Mouse (Mus musculus): Measurements from ENCODE around the gene Gramd1c.

Gramd1c gene

DNA sequence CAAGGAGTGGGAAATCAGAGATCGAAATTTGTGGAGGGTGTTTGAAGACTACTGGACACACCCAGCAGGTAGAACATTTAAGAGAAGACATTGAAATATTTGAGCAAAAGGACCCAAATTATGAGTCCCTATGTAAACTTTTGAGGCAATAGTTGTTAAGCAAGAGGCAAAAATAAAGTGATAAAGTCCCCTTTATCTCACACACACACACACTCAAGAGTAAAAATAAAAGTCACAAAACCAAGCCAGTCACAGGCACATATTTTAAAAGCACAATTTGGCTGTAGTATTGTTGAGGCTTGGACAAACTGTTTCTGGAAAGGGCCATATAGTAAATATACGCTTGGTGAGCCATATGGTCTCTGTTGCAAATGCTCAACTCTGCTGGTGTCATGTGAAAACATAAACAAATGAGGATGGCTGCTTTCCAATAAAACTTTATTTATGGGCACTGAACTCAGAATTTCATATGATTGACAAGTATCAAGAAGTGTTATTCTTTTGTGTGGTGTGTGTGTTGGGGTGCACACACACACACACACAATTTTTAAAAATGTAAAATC, 44.1 kb downstream of the Gramd1c start:
- DNase-seq (ENCODE audit: low spot score in 2 of 2), result no peak

DNA sequence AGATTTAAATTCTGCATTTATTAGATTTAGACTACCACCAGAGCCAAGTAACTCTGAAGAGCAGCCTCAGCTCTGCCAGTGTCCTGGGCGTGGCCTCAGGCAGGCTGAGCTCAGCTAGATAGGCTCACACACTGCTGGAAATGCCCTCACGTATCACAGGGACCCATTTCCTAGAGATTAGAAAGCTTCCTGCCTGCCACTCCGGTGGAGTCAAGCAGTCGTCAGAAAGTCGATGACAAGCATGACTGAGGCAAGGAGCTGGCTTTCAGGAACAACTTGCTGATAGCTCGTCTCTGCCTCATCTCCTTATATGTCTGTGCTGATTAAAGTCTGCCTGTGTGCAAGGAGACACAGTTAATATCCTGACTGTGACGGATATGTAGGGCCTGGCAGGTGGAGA, 44.8 kb downstream of the Gramd1c start:
- peak in 1 of 2 experiments; percentile 44 for DNase-seq (ENCODE audit: low spot score in 2 of 2)

DNA sequence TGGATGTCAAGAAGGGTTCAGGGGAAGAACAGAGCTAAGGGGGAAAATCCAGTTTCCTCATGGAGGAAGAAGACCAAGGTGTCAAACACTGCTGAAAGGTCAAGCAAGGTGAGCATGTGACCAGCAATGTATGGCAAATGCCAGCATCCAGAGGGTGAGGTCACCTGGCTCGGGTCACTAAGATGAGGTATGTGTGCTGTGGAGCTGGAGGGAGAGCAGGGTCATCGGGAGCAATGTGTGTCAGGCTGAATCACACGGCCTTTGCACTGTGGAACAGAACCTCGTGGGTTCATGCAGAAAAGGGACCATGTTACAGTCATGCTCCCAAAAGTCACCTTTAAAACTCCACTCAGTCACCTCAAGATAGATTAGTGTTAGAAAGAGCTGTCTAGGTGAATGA, 45.4 kb downstream of the Gramd1c start:
- no peak for DNase-seq (ENCODE audit: low spot score in 2 of 2)

DNA sequence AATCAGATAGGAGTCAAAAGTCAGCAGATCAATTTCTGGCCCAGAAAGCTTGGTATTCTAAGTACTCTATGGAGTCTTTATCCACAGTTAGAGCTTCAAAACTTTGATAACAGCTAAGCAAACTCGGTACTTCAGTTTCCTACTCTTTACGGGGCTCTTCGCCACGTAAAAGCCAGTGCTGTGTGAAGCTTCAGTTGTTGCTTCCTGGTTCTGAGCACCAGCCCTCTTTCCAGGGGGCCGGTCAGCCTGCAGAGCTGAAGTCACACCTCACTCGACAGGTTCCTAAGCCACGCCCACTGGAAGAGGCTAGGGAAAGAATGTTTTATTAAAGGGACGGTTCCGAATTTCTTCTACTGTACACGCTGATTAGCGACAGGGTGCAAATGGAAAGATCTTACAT, 47.0 kb downstream of the Gramd1c start:
- peak in 1 of 2 experiments; percentile 34 for DNase-seq (ENCODE audit: low spot score in 2 of 2)

DNA sequence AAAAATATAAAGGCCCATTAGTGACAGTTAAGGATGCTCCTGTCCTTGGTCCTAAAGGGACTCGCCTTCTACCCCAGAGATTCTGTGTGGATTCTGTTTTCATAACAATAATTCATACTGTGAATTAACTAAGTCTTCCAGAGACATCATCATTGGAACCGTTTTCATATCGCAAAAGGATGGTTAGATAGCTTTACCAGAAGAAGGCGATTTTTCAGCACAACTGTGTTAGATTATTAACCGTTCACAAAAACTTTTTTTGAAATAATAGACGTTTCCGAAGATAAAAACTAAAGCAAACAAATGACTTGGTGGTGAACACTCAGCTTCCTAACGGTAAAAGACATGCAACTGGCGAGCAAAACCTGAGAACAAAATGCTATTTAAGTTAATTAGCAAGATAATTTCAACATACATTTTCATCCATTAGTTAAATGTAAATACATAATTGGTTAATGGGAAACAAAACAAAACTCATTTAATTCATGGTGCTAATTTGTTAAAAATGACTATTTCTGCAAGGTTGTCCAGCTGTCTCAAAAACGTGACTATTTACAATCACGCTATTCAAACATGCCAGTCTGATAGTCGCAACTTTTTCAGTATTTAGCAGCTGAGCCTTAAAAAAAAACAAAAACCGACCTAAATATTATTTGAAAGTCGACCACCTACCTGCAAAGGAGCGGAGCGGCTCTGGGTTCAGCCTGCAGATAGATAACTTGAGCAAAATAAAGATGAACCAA, 47.6 kb downstream of the Gramd1c start:
- DNase-seq (ENCODE audit: low spot score in 2 of 2), result no peak

DNA sequence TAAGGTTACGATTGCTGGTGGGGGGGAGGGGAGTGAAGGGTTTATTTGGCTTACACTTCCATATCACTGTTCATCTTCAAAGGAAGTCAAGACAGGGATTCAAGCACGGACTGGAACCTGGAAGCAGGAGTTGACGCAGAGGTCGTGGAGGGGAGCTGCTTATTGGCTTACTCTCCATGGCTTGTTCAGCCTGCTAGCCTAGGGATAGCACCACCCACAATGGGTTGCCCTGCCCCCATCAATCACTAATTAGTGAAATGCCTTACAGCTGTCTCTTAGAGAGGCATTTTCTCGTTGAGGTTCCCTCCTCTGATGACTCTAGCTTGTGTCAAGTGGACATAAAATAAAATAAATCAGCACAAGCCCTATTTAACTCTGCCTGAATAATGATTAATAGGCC, 52.1 kb downstream of the Gramd1c start:
- DNase-seq (ENCODE audit: low spot score in 2 of 2), result no peak

DNA sequence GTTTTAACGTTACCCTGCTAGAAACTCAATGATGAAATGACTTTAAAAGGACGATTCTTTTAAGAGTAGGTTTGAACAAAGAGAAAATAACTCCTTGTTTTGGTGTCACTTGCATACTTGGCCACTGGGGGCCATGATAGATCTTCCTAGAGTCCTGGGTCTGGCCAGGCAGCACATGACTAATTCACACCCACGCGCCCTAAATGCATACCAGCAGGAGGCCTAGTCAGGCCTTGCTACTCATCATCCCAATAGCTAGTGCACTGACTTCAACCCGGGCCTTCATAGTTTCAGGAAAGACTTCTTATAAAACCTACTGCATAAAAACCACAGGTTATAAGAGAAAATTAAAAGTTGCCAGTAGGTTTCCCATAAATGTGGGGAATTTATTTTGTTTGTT, 61.1 kb downstream of the Gramd1c start:
- DNase-seq (ENCODE audit: low spot score in 2 of 2), result no peak

DNA sequence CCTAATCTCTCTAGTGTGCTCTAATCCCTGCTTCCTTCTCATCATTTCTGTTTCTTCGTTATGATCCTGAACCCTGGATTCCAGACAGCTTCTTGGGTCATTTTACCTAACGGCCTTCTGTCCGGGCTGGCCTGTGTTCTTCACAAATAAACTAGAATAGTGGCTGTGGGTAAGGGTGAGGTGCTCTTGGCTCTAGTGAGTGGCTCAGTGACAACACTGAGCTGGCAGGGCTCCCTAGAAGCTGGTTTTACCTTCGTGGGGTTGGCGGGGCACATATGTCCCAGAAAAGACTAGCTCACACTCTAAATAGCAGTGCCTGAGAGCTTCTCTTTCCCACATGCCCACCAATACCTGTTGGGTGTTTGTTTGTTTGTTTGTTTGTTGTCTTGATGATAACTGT, 63.6 kb downstream of the Gramd1c start:
- DNase-seq (ENCODE audit: low spot score in 2 of 2), result no peak

DNA sequence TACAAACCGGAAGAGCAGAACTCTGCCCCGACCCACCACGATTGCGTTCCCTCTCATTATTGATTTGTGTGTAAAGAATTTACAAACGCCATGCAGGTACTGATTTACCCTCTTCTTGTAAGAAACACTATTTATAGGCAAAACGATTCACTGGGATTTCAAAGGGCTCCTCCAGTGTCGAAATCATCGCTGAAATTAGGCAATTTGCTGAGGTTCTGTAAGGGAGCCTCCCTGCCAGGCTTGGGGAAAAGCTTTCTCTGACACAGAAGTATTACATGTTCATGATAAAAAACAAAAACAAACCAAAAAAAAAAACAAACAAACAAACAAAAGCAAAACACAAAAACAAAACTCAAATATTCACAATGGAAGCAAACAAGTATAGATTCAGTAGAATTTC, 64.0 kb downstream of the Gramd1c start:
- DNase-seq (ENCODE audit: low spot score in 2 of 2), result no peak

DNA sequence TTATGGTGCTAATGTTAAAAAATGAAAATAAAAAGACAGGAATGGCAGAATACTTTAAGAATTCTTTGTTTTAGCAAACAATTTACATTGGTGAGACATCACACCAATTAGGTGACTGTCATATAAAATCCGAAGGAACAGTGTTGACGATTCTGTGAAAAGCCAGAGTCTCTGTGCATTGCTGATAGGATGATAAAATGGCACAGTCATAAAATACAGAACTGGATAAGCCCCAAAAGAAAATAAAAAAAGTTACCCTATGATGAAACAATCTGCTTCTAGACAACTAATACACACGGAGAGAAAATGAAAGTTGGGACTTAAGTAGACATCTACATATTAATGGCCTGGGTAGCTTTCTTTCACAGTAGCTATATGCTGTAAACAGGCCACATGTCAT, 68.5 kb downstream of the Gramd1c start:
- DNase-seq (ENCODE audit: low spot score in 2 of 2), result no peak

DNA sequence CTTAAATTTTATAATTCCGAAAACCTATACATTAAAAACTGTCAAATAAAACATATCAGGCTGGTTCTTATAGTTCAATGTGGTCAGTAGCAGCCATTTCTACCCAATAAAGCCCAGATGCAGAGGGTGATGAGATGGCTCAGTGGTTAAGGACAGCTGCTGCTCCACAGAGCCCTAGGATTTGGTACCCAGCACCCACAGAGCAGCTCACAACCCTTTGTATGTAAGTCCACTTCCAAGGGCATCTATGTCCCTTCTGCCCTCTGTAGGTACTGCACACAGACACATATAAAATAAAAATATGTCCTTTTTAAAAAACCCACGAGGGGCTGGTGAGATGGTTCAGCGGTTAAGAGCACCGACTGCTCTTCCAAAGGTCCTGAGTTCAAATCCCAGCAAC, 76.8 kb downstream of the Gramd1c start:
- DNase-seq (ENCODE audit: low spot score in 2 of 2), result no peak

DNA sequence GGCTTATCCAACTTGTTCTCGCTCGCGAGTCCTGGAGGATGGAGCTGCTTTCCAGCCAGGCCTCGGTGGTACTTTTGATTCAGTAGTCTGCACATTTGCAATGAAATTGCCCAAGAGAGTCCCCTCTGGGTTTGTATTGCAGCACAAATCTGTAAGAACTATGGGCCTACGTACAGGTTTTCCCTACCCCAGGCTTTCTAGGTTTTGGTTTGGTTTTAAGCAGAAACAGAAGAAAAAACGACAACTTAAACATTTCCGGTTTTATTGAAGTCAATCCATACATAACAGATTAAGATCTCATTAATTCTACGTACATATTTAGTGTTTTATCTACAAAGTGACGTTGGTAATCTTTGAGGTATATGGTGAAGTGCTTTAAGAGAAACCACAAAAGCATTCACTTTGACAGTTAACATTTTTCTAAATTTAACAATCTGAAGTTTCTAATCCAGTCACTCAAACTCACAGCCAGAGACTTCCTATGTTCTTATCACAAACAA, 83.0 kb downstream of the Gramd1c start:
- peak in 1 of 2 experiments; percentile 18 for DNase-seq (ENCODE audit: low spot score in 2 of 2)

DNA sequence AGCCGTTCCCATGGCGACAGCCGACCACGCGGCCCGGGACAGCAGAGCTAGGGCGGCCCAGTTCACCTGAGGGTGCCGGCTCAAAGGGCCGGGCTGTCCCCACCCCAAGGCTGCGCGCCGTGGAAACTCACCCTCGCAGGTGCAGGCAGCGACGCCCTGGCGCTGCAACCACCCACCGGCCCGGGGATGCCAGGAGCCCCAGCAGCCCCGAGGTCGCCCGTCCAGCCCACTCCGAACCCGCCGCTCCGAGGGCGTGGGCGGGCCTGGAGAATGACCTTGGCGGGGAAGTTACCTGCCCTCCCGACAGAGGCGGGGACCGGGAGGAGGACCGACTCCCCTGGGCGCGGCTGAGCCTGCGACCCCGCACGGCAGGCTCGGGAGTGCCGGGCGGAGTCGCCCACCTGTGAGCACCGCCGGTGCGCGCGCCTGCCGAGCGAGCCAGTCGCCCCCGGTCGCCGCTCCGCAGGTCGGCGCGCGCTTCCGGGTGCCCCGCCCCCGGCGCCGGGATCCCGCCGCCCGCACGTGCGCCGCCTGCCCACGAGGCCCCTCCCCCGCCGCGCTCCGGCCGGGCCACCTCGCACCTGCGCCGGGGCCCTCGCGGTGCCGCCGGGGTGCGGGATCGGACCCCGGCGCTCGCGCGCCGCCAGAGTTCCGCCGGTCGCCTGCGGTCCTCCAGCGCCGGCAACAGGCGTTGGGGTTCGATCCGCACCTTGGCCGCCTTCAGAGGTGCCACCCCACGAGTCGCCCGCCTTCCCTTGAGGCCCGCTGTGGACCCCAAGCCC, 83.6 kb downstream of the Gramd1c start, which contains the start of gene Zdhhc23:
Gene Zdhhc23, minus strand, starts transcription at position 464 of the 782 bp plus-strand sequence.
- peak; percentile 26 to 68 for DNase-seq (ENCODE audit: low spot score in 2 of 2)

DNA sequence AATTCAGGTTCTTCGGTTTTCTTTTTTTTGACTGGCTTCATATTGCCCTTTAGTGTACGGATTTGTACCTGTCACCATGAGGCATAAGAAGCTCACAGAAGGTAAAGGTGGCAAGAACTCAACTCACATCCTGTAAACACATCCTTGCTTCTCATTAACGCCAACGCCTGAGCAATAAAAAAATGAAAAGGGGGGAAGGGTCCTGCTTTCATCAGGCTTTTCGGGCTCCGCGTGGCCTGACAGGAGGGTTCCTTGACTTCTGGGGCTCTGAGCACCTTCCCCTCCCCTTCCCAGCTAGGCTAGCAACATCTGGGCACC, 84.2 kb downstream of the Gramd1c start:
- DNase-seq (ENCODE audit: low spot score in 2 of 2), result no peak

DNA sequence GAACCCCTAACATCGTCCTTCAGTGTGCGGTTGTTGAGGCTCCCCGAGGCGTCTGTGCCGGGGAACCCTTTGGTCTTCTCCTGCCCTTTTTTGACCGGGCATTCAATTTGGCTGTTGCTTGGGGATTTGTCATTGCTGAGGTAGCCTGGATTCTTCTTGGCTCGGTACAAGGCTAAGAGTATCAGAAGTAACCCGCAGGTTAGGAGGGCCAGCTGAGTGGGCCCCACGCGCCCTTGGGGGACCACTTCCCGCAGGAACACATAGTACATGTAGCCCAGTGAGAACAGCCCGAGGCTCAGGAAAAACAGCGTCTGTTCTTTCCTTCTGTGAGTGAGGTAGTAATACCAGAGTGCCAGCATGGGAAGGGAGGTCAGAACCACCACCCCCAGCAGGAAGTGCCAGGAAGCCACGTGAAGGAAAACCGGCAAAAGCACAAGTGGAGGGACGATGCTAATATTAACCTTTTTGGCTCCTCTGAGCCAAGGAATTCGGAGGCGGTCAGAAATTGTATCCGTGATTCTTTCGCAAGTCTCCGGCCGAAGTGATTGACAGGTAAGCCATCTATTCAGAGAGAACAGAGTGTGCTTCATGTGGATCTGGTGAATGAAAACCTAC, 89.4 kb downstream of the Gramd1c start:
- DNase-seq (ENCODE audit: low spot score in 2 of 2), result no peak

DNA sequence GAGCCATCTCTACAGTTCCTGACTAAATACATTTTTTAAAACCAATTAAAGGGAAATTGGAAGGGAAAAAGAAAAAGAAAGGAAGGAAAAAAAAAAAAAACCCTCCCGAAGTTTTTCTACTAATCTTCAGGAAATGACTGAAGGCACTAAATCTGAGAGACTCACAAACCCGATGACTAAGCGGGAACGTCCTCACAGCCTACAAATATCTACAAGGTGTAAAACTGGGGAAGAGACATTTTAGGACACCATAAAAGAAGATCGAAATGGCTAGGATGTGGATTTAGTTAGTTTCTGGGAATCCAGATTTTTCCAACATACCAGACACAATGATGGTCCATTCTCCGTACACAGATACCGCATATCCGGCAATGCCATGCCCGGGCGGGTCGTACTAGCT, 90.0 kb downstream of the Gramd1c start:
- no peak for DNase-seq (ENCODE audit: low spot score in 2 of 2)

DNA sequence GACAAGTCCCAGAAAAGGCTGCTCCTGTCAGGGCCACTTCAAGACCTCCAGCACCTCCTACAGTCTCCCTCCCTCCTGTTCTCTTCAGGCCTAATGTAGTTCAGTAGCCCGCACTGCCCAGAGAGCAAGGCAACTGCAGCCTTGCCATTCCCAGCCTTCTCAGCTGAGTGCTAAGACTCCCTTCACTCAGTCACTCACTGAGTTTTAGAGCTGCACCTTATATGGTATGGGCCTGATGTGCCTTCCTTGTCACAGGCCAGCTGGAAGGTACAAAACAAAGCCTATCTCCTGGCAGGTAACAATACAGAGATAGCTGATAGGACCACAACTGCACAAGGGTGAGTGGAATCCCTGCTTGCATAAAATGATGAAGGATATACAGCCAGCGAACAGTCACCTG, 90.8 kb downstream of the Gramd1c start:
- no peak for DNase-seq (ENCODE audit: low spot score in 2 of 2)

DNA sequence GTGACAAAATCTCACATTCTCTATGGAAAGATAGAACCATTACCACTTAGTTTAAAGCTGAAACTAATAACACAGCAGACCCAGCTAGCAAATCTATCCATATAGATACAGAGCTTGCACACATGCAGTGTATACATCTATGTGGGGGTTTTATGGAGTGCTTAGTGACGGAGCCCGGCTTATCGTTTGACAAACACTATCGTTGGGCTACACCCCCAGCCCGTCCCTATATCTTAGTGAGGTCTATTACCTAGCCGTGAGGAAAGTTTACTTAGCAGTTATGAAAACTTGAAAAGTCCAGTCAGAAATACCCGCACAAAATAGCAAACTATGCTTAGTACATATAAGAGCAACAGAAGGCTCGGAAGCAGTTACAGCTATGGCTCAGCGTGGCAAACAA, 91.4 kb downstream of the Gramd1c start:
- DNase-seq (ENCODE audit: low spot score in 2 of 2), result no peak

DNA sequence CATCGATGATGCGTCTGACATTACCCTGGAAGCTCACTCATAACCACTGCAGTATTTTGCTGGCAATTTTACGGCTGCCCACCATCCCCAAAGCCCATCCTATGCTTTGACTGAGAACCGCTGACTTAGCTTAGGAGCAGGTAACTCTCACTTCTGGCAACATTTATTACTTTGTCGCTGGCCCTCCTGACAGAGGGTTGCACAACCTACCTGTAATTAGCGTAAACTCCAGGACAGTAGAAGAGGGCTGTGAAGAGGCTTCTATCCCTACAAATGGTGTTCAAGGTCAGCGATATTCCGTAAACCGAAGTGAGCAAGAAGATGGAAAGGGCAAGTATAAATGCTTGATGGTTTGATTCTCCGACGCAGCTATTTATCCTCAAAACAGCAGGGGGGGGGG, 92.0 kb downstream of the Gramd1c start:
- DNase-seq (ENCODE audit: low spot score in 2 of 2), result no peak

DNA sequence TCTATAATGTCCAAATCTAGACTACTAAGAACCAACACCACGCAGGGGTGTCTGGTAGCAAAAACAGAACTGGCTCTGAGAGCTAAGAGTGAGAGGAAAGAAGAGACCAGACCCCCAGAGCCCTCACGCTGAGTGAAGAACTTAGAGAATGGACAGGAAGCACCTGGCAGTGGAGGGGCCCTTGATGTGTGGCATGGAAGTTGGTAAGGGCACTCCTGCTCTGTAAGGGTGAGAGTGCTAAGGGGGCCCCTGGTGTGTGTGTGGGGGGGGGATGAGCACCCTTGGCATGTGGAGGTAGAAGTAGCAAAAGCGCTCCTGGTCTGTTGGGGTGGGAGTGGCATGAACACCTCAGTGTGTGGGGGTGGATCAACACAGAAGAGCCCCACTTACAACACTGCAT, 92.7 kb downstream of the Gramd1c start:
- no peak for DNase-seq (ENCODE audit: low spot score in 2 of 2)

DNA sequence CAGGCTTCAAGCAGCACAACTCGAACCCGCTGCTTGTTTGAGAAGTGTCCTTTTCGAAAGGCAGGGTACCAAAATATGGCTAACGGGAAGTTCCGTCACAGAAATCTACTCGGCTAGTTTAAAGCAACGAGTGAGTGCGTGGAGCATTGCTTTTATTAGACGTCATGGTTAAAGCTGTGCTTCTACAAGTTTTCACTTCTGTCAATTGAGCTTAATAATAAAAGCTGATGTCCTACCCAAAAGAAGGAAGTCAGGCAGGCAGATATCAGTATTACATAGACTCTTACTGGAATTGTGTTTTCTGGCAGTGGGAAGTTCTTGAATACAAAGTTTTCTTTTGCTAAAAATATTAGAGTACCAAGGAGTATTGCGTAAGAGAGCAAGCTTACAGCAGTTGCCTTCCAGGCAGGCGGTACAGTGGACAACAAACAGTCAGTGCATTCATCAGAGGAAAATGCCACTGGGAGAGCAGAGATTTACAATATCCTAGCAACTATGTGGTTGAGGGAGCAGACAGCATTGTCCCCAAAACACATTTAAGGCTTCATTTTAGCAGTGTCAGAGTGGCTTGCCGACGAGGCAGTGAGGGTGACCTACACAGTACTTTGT, 97.3 kb downstream of the Gramd1c start:
- DNase-seq (ENCODE audit: low spot score in 2 of 2), result no peak

DNA sequence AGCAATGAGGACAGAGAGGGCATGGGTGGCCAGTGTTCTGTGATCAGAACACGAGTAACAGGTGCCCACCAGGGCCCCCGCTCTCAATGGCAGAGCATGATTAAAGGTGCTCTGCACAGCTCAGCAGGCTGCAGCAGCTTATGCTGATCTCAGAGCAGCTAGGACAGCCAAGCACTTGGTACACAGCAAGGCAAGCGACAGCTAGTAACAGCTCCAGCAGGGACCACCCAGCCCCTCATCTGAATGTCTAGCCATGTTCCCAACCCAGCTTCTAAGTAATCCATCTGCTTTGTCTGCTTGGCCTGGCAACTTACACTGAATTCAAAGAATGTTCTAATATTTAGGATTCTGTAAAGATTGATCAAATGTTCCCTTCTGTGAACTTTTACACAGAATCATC, 99.4 kb downstream of the Gramd1c start:
- no peak for DNase-seq (ENCODE audit: low spot score in 2 of 2)

Data from spleen, postnatal 4 days (tissue).